Mouse (Mus musculus): ENCODE results near the gene Spp1. TPM values are rescaled to one million over a fixed set of nuclear protein-coding genes. Genes with fewer than 3 reads are reported as not detected.

Spp1 gene
- total RNA-seq, 2 experiments from 2014 or later = 0.45 to 0.61 TPM

Other genes with a start within 250 kb of the Spp1 start
- not detected for gene Dmp1, start 232.5 kb upstream of the Spp1 start, total RNA-seq (2021)
- not detected for gene Ibsp, start 135.9 kb upstream of the Spp1 start, total RNA-seq (2021)
- not detected for gene Mepe, start 109.8 kb upstream of the Spp1 start, total RNA-seq (2021)
- 10 to 100 TPM; 33.3 to 34.2 TPM for gene Pkd2, start 24.3 kb downstream of the Spp1 start, total RNA-seq (2021)
- 1 to 10 TPM; 8.1 to 8.2 TPM for gene BC005561, start 73.2 kb downstream of the Spp1 start, total RNA-seq (2021)